Mouse (Mus musculus): ENCODE data around the gene Vrk1. TPM values are rescaled to one million over a fixed set of nuclear protein-coding genes. Genes with fewer than 3 reads are reported as not detected.

Gene Vrk1
- polyA plus RNA-seq, 1 experiment = 11.6 TPM

- H3K4me1 ChIP-seq (ENCODE audit: control insufficient read depth, insufficient read depth, low read length) = peaks cover 14% of the 10 kb centered on the region
- no peak overlapping the region for H3K4me3 ChIP-seq (ENCODE audit: control insufficient read depth, low read depth, low read length)
- no peaks in the 10 kb centered on the region for H3K36me3 ChIP-seq (ENCODE audit: control insufficient read depth, insufficient read depth, low read length)
- no peaks in the 10 kb centered on the region for H3K27me3 ChIP-seq (ENCODE audit: control insufficient read depth, insufficient read depth, low read length)
- H3K27ac ChIP-seq (ENCODE audit: control insufficient read depth, insufficient read depth, low read depth, low read length) = peak overlapping the region; percentile 5; the same call in 1 of the 2 replicates
- TF ChIP-seq POLR2A (IDR thresholded peaks at IDR 0.05; ENCODE audit: control insufficient read depth, low read depth, low read length) = no peak
- no peak for TF ChIP-seq CTCF (IDR thresholded peaks at IDR 0.05; ENCODE audit: control insufficient read depth, insufficient read depth, insufficient replicate concordance, low read depth, low read length)
These were observed 27.4 kb upstream of the Vrk1 start for GRCm38 (mm10) chr12:105982598-105982997.

- Histone ChIP-seq H3K27me3 (ENCODE audit: control insufficient read depth, insufficient read depth, low read length) (no peaks in the 10 kb centered on the region), H3K4me3 (ENCODE audit: control insufficient read depth, low read depth, low read length) (no peak overlapping the region), H3K36me3 (ENCODE audit: control insufficient read depth, insufficient read depth, low read length) (no peaks in the 10 kb centered on the region), H3K27ac (ENCODE audit: control insufficient read depth, insufficient read depth, low read depth, low read length) (no peak overlapping the region), H3K4me1 (ENCODE audit: control insufficient read depth, insufficient read depth, low read length) (peaks cover 14% of the 10 kb centered on the region)
- TF ChIP-seq POLR2A (IDR thresholded peaks at IDR 0.05; ENCODE audit: control insufficient read depth, low read depth, low read length) (no peak), CTCF (IDR thresholded peaks at IDR 0.05; ENCODE audit: control insufficient read depth, insufficient read depth, insufficient replicate concordance, low read depth, low read length) (peak; percentile 69; the same call in 1 of the 2 replicates)
These were observed 26.5 kb upstream of the Vrk1 start for GRCm38 (mm10) chr12:105983499-105983898.

- Histone ChIP-seq H3K36me3 (ENCODE audit: control insufficient read depth, insufficient read depth, low read length) (no peaks in the 10 kb centered on the region), H3K4me1 (ENCODE audit: control insufficient read depth, insufficient read depth, low read length) (peaks cover 21% of the 10 kb centered on the region), H3K4me3 (ENCODE audit: control insufficient read depth, low read depth, low read length) (no peak overlapping the region), H3K27me3 (ENCODE audit: control insufficient read depth, insufficient read depth, low read length) (no peaks in the 10 kb centered on the region), H3K27ac (ENCODE audit: control insufficient read depth, insufficient read depth, low read depth, low read length) (no peak overlapping the region)
- TF ChIP-seq POLR2A (IDR thresholded peaks at IDR 0.05; ENCODE audit: control insufficient read depth, low read depth, low read length) (no peak), CTCF (IDR thresholded peaks at IDR 0.05; ENCODE audit: control insufficient read depth, insufficient read depth, insufficient replicate concordance, low read depth, low read length) (no peak)
These were observed 21.6 kb upstream of the Vrk1 start for GRCm38 (mm10) chr12:105988434-105988833.

- Histone ChIP-seq H3K27me3 (ENCODE audit: control insufficient read depth, insufficient read depth, low read length) (no peaks in the 10 kb centered on the region), H3K36me3 (ENCODE audit: control insufficient read depth, insufficient read depth, low read length) (no peaks in the 10 kb centered on the region), H3K4me3 (ENCODE audit: control insufficient read depth, low read depth, low read length) (no peak overlapping the region), H3K4me1 (ENCODE audit: control insufficient read depth, insufficient read depth, low read length) (peaks cover 14% of the 10 kb centered on the region), H3K27ac (ENCODE audit: control insufficient read depth, insufficient read depth, low read depth, low read length) (no peak overlapping the region)
- no peak for TF ChIP-seq CTCF (IDR thresholded peaks at IDR 0.05; ENCODE audit: control insufficient read depth, insufficient read depth, insufficient replicate concordance, low read depth, low read length)
These were observed 17.3 kb upstream of the Vrk1 start for GRCm38 (mm10) chr12:105992756-105993155.

- Histone ChIP-seq H3K4me3 (ENCODE audit: control insufficient read depth, low read depth, low read length) (no peak overlapping the region), H3K36me3 (ENCODE audit: control insufficient read depth, insufficient read depth, low read length) (no peaks in the 10 kb centered on the region), H3K4me1 (ENCODE audit: control insufficient read depth, insufficient read depth, low read length) (peaks cover 14% of the 10 kb centered on the region), H3K27me3 (ENCODE audit: control insufficient read depth, insufficient read depth, low read length) (no peaks in the 10 kb centered on the region), H3K27ac (ENCODE audit: control insufficient read depth, insufficient read depth, low read depth, low read length) (no peak overlapping the region)
- no peak for TF ChIP-seq POLR2A (IDR thresholded peaks at IDR 0.05; ENCODE audit: control insufficient read depth, low read depth, low read length)
- TF ChIP-seq CTCF (IDR thresholded peaks at IDR 0.05; ENCODE audit: control insufficient read depth, insufficient read depth, insufficient replicate concordance, low read depth, low read length) = no peak
These were observed 16.7 kb upstream of the Vrk1 start for GRCm38 (mm10) chr12:105993356-105993755.

GRCm38 (mm10) chr12:105995940-105996339, 14.1 kb upstream of the Vrk1 start:
- Histone ChIP-seq H3K27ac (ENCODE audit: control insufficient read depth, insufficient read depth, low read depth, low read length) (no peak overlapping the region), H3K36me3 (ENCODE audit: control insufficient read depth, insufficient read depth, low read length) (no peaks in the 10 kb centered on the region), H3K27me3 (ENCODE audit: control insufficient read depth, insufficient read depth, low read length) (no peaks in the 10 kb centered on the region), H3K4me1 (ENCODE audit: control insufficient read depth, insufficient read depth, low read length) (no peaks in the 10 kb centered on the region; the same call in 1 of the 2 replicates), H3K4me3 (ENCODE audit: control insufficient read depth, low read depth, low read length) (no peak overlapping the region)
- TF ChIP-seq POLR2A (IDR thresholded peaks at IDR 0.05; ENCODE audit: control insufficient read depth, low read depth, low read length) = no peak
- TF ChIP-seq CTCF (IDR thresholded peaks at IDR 0.05; ENCODE audit: control insufficient read depth, insufficient read depth, insufficient replicate concordance, low read depth, low read length) = no peak

GRCm38 (mm10) chr12:105997028-105997786, 12.8 kb upstream of the Vrk1 start:
- H3K27me3 ChIP-seq (ENCODE audit: control insufficient read depth, insufficient read depth, low read length) = no peaks in the 10 kb centered on the region

More at GRCm38 (mm10) chr12:105997028-105997786, 12.8 kb upstream of the Vrk1 start:
- Histone ChIP-seq H3K27ac (ENCODE audit: control insufficient read depth, insufficient read depth, low read depth, low read length) (no peak overlapping the region), H3K36me3 (ENCODE audit: control insufficient read depth, insufficient read depth, low read length) (no peaks in the 10 kb centered on the region), H3K4me3 (ENCODE audit: control insufficient read depth, low read depth, low read length) (no peak overlapping the region), H3K4me1 (ENCODE audit: control insufficient read depth, insufficient read depth, low read length) (no peaks in the 10 kb centered on the region; the same call in 1 of the 2 replicates)
- no peak for TF ChIP-seq CTCF (IDR thresholded peaks at IDR 0.05; ENCODE audit: control insufficient read depth, insufficient read depth, insufficient replicate concordance, low read depth, low read length)
- no peak for TF ChIP-seq POLR2A (IDR thresholded peaks at IDR 0.05; ENCODE audit: control insufficient read depth, low read depth, low read length)

Measured in testis, adult 2 months (tissue).